ENCODE assay signal across 24 mouse cellular contexts in genomic region chr7:122371947-122372346, GRCm38 (mm10).
DNase-seq lines count a peak whose midpoint lies in the region; ATAC-seq lines count a peak whose summit lies in the region.
"Had no signal": no experiment of that assay in that cellular context is flagged by ENCODE, and none has a peak within 500 bp of the region (broad histone marks: within the 10 kb centered on the region; RNA-seq: fewer than 3 reads in every experiment).

No protein-coding gene starts in this region.

- no peaks in the 10 kb centered on the region for H3K9me3 ChIP-seq in midbrain, embryonic 11.5 days (ENCODE audit: control insufficient read depth, low read length)
- no peaks in the 10 kb centered on the region for H3K9me3 ChIP-seq in midbrain, embryonic 10.5 days (replicated peaks)
- H3K9me3 ChIP-seq: embryonic facial prominence, embryonic 13.5 days; embryonic facial prominence, embryonic 15.5 days; forebrain, embryonic 10.5 days; forebrain, embryonic 12.5 days had no signal

- peak; percentile 68 for DNase-seq in heart, adult 11 months
- DNase-seq in heart, adult 18-20 months: no peak
- peak; percentile 33 for DNase-seq in midbrain, embryonic 11.5 days (ENCODE audit: low spot score, missing footprints)
- DNase-seq in midbrain, embryonic 10.5 days (ENCODE audit: low spot score): no peak
- DNase-seq in adipocyte (ENCODE audit: low spot score): peak; percentile 3
- DNase-seq in right cerebral cortex, postnatal 4 days: no peak
- DNase-seq in embryo, embryonic 9.5 days (ENCODE audit: extremely low spot score): no peak
- DNase-seq: adrenal gland, adult 8-10 months; adrenal gland, postnatal 14 days; cerebellum, adult 11 months; cerebellum, adult 18-20 months; cerebellum, adult 9-10 months; cerebellum, postnatal 10 days; cerebellum, postnatal 25 days had no signal

- no peak for ATAC-seq in midbrain, embryonic 11.5 days (ENCODE audit: low FRiP score)
- ATAC-seq: activated CD4-positive, CD25-positive, alpha-beta regulatory T cell, adult 4 months; forebrain, embryonic 14.5 days; forebrain, embryonic 16.5 days; Patski had no signal

- no peak overlapping the region for H3K4me3 ChIP-seq in midbrain, embryonic 11.5 days (ENCODE audit: low read depth, low read length)
- H3K4me3 ChIP-seq in midbrain, embryonic 10.5 days: no peak overlapping the region
- H3K4me3 ChIP-seq: embryonic facial prominence, embryonic 13.5 days; embryonic facial prominence, embryonic 15.5 days; erythroblast, embryonic 14.5 days; forebrain, embryonic 10.5 days; forebrain, embryonic 12.5 days had no signal

- no peak overlapping the region for H3K4me2 ChIP-seq in midbrain, embryonic 11.5 days
- H3K4me2 ChIP-seq: embryonic facial prominence, embryonic 13.5 days; embryonic facial prominence, embryonic 15.5 days; forebrain, embryonic 12.5 days had no signal

- no peaks in the 10 kb centered on the region for H3K4me1 ChIP-seq in midbrain, embryonic 11.5 days (ENCODE audit: control insufficient read depth, insufficient read depth, low read length)
- no peaks in the 10 kb centered on the region for H3K4me1 ChIP-seq in midbrain, embryonic 10.5 days
- H3K4me1 ChIP-seq: embryonic facial prominence, embryonic 13.5 days; embryonic facial prominence, embryonic 15.5 days; forebrain, embryonic 10.5 days; forebrain, embryonic 12.5 days had no signal

- no peak overlapping the region for H3K9ac ChIP-seq in midbrain, embryonic 11.5 days (ENCODE audit: low read length)
- H3K9ac ChIP-seq: embryonic facial prominence, embryonic 13.5 days; embryonic facial prominence, embryonic 15.5 days; forebrain, embryonic 12.5 days had no signal

- no peak overlapping the region for H3K27ac ChIP-seq in midbrain, embryonic 11.5 days (ENCODE audit: low read depth, low read length)
- no peak overlapping the region for H3K27ac ChIP-seq in midbrain, embryonic 10.5 days (replicated peaks)
- H3K27ac ChIP-seq: embryonic facial prominence, embryonic 13.5 days; embryonic facial prominence, embryonic 15.5 days; forebrain, embryonic 10.5 days; forebrain, embryonic 12.5 days had no signal

- WGBS in midbrain, embryonic 11.5 days: 79% methylated on average over 5 of the region's 5 CpGs
- 83% methylated on average over 5 of the region's 5 CpGs for WGBS in midbrain, embryonic 10.5 days

- no peaks in the 10 kb centered on the region for H3K36me3 ChIP-seq in midbrain, embryonic 11.5 days (ENCODE audit: control insufficient read depth, insufficient read depth, low read length)
- H3K36me3 ChIP-seq in midbrain, embryonic 10.5 days: no peaks in the 10 kb centered on the region
- H3K36me3 ChIP-seq: embryonic facial prominence, embryonic 13.5 days; embryonic facial prominence, embryonic 15.5 days; forebrain, embryonic 10.5 days; forebrain, embryonic 12.5 days; G1E had no signal

- no peaks in the 10 kb centered on the region for H3K27me3 ChIP-seq in midbrain, embryonic 11.5 days (ENCODE audit: control insufficient read depth, insufficient read depth, low read length)
- no peaks in the 10 kb centered on the region for H3K27me3 ChIP-seq in midbrain, embryonic 10.5 days (ENCODE audit: low read depth, poor library complexity, severe bottlenecking)
- H3K27me3 ChIP-seq: embryonic facial prominence, embryonic 13.5 days; embryonic facial prominence, embryonic 15.5 days had no signal

Comparison
In these comparisons a context has a peak if more than half of its experiments do, and no peak if none do; other contexts are left out.
1. DNase-seq: peak in heart, adult 11 months (single experiment), midbrain, embryonic 11.5 days (single experiment) and adipocyte (single experiment); none in heart, adult 18-20 months (0 of 2), midbrain, embryonic 10.5 days (single experiment), right cerebral cortex, postnatal 4 days (single experiment) and embryo, embryonic 9.5 days (single experiment).